Mouse (Mus musculus) hindbrain, embryonic 16.5 days (tissue): ENCODE data around the gene Zcchc13. TPM values are rescaled to one million over a fixed set of nuclear protein-coding genes. Genes with fewer than 3 reads are reported as not detected.

Source experiments
- ATAC-seq: fragments of 200-750 bp; cut with Nextera tagmentation; 2 replicates; pipeline ENCODE4 v1.8.0; 2017; ENCODE audit warnings: moderate TSS enrichment, moderate library complexity
- H3K27ac ChIP-seq: fragments of 300-500 bp; sonication (generic); 2 replicates; pipeline ENCODE4 v1.5.1; 2014; ENCODE audit warnings: low read depth, mild to moderate bottlenecking, control low read depth, low read length, moderate library complexity
- H3K27me3 ChIP-seq: fragments of 300-500 bp; sonication (generic); replicated peaks from 2 replicates; pipeline ENCODE4 v1.6.1; 2014; ENCODE audit warnings: low read length; ENCODE audit not compliant: control insufficient read depth, insufficient read depth
- H3K36me3 ChIP-seq: fragments of 300-500 bp; sonication (generic); 2 replicates; pipeline ENCODE4 v1.6.1; 2014; ENCODE audit warnings: mild to moderate bottlenecking, low read length, moderate library complexity, mixed read lengths; ENCODE audit not compliant: control insufficient read depth, insufficient read depth
- H3K4me1 ChIP-seq: fragments of 300-500 bp; sonication (generic); 2 replicates; pipeline ENCODE4 v1.6.1; 2014; ENCODE audit warnings: low read depth, low read length; ENCODE audit not compliant: control insufficient read depth, insufficient read depth
- H3K4me2 ChIP-seq: fragments of 300-500 bp; sonication (generic); 2 replicates; pipeline ENCODE4 v1.6.1; 2014; ENCODE audit warnings: mild to moderate bottlenecking, low read length, control low read depth, moderate library complexity
- H3K4me3 ChIP-seq: fragments of 300-500 bp; sonication (generic); 2 replicates; pipeline ENCODE4 v1.5.1; 2014; ENCODE audit warnings: mild to moderate bottlenecking, low read length, control low read depth, moderate library complexity
- H3K9ac ChIP-seq: fragments of 300-500 bp; sonication (generic); 2 replicates; pipeline ENCODE4 v1.6.1; 2014; ENCODE audit warnings: low read depth, mild to moderate bottlenecking, control low read depth, low read length, moderate library complexity
- H3K9me3 ChIP-seq: fragments of 300-500 bp; sonication (generic); 2 replicates; pipeline ENCODE4 v1.6.1; 2014; ENCODE audit warnings: mild to moderate bottlenecking, low read length, moderate library complexity; ENCODE audit not compliant: control insufficient read depth
- WGBS: fragments of 180-500 bp; shearing (Covaris S2); extraction: QIAGEN DNeasy Blood & Tissue Kit; methylation state at CpG from one replicate; pipeline ENCODE4 v1.1.7; 2014; 5-methylcytosine and 5-hydroxymethylcytosine counted together
- polyA plus RNA-seq: library from polyadenylated mRNA; unstranded; fragments of >200 nt; fragmentation: Nextera tagmentation; extraction: Ambion mirVana; gene quantifications from 2 replicates; pipeline ENCODE4 v1.2.1, GENCODE M21; 2015

Zcchc13 gene
- polyA plus RNA-seq, 1 experiment from 2014 or later = not detected

DNA sequence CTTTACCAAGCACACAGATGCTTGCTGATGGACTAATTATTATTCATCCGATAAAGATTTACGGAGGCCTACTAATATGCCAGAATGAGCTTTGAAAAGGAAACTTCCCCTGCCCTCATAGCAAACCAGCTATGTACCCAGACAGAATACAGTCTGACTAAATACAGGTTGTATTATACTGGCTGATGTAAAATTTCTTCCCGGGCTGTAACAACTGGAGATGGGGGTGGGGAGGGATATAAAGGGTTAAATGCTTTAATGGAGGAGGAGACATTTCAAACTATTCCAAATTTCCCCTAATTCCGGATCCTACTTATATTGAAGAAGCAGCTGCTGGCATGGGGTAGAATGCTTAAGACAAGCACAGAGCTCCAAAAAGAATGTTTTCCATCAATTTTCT, 14.9 kb upstream of the Zcchc13 start:
- peak overlapping the region; percentile 49 for H3K4me3 ChIP-seq
- H3K27me3 ChIP-seq = no peaks in the 10 kb centered on the region
- no peak overlapping the region for H3K27ac ChIP-seq
- H3K4me2 ChIP-seq = peak overlapping the region; percentile 53
- ATAC-seq = no peak
- WGBS = 73% methylated on average over 4 of the region's 4 CpGs
- no peaks in the 10 kb centered on the region; the same call in 1 of the 2 replicates for H3K4me1 ChIP-seq
- no peaks in the 10 kb centered on the region for H3K9me3 ChIP-seq
- no peaks in the 10 kb centered on the region for H3K36me3 ChIP-seq
- 0 out of 2 replicates have a peak overlapping the region, but pooled peaks have one; percentile 62 for H3K9ac ChIP-seq

DNA sequence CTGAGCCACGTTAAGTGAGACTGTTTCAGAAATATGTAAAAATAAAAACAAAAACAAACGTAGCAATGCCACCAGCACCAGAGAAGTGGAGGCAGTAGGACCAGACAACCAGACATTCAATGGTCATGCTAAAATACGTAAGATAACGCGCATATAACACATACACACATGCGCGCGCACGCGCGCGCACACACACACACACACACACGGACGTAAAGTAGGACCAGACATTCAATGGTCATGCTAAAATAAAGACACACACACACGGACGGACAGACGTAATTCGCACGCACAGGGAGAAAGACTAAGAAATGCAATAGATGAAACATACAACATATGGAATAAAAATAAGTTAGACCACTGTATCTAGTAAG, 14.2 kb upstream of the Zcchc13 start:
- peak; percentile 2; the same call in 1 of the 2 replicates for ATAC-seq
- Histone ChIP-seq H3K4me1 (no peaks in the 10 kb centered on the region; the same call in 1 of the 2 replicates), H3K4me3 (peak overlapping the region; percentile 49), H3K9ac (peak overlapping the region; percentile 62; the same call in 1 of the 2 replicates), H3K27me3 (no peaks in the 10 kb centered on the region), H3K4me2 (peak overlapping the region; percentile 53), H3K27ac (peak overlapping the region; percentile 87), H3K9me3 (no peaks in the 10 kb centered on the region), H3K36me3 (no peaks in the 10 kb centered on the region)
- WGBS = 29% methylated on average over 19 of the region's 19 CpGs

DNA sequence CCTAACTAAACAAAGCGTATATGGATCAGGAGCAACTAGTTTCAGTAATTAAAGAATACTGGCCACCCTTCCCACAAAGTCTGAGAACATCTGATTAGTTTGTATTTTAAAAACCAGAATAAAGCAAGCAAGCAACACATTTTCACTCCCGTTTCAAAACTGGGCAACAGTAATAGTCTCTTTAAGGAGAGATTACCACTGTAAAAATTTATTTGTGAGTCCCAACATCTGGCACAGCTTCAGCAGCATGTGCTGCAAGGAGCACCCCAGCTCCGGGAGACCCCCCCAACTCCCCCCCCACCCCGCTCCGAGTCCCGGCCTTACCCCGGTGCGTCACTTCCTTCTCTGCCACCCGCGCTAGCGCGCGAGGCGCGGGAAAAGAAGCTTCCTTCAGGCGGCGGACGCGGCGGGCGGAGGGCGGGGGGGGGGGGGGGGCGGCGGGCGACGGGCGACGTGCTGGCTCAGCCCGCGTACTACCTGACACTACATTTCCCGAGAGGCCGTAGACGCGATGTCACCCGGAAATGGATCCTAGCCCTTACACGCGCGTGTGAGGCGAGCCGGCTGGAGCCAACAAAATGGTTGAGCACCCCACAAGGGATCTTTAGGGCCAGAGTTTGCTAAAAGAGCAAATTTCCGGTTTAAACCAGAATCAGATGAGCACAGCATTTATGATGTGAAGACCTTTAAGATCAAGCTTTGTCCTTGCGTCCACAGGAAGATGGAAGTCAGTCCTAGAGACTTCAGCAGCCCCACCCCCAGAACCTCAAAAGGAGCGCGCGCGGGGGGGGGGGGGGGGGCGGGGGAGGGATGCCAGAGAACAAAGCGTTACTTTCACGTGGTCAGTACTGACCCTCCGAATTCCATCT, 13.6 kb upstream of the Zcchc13 start:
- no peaks in the 10 kb centered on the region for H3K36me3 ChIP-seq
- peak overlapping the region; percentile 53 for H3K4me2 ChIP-seq
- 1% methylated on average over 22 of the region's 50 CpGs for WGBS
- H3K27me3 ChIP-seq = no peaks in the 10 kb centered on the region
- H3K4me3 ChIP-seq = peak overlapping the region; percentile 49
- H3K27ac ChIP-seq = peak overlapping the region; percentile 87
- no peaks in the 10 kb centered on the region; the same call in 1 of the 2 replicates for H3K4me1 ChIP-seq
- H3K9me3 ChIP-seq = no peaks in the 10 kb centered on the region
- peak overlapping the region; percentile 62 for H3K9ac ChIP-seq
- peak; percentile 98 for ATAC-seq

DNA sequence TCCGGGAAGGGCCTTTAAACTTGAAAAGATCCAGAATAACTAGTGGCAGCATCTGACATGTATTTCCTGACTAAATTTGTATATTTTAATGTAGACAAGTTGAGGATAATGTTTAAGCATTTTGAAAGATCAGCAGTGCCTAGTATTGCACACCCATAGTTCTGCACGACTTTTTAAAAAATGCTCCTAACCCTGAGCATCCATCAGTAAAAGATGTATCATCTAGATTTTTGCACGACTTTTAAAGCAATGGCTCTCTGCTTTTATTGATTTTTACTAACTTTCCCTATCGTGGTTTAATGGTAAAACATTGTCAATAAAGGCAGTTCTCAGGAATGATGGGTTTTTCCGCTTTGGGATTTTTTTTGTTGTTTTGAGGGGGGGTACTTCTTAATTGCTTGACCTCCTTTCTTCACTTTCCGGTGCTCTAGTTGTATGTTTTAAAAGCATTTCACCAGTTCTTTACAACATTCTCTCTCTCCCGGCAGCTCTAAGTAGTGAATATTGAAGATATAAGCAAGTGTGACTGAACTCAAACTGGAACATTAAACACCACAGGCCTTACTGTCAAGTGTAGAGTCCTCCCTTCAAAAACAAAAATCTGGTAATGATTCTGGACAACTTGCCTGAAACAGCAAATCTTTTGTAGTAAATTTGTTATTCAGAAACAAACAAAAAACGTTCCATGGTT, 12.8 kb upstream of the Zcchc13 start:
- no peaks in the 10 kb centered on the region; the same call in 1 of the 2 replicates for H3K4me1 ChIP-seq
- H3K27ac ChIP-seq = peak overlapping the region; percentile 87
- H3K36me3 ChIP-seq = no peaks in the 10 kb centered on the region
- peak overlapping the region; percentile 53 for H3K4me2 ChIP-seq
- H3K4me3 ChIP-seq = peak overlapping the region; percentile 49
- no peak for ATAC-seq
- no peaks in the 10 kb centered on the region for H3K27me3 ChIP-seq
- H3K9me3 ChIP-seq = no peaks in the 10 kb centered on the region
- peak overlapping the region; percentile 62 for H3K9ac ChIP-seq
- WGBS = 24% methylated on average over 8 of the region's 8 CpGs

DNA sequence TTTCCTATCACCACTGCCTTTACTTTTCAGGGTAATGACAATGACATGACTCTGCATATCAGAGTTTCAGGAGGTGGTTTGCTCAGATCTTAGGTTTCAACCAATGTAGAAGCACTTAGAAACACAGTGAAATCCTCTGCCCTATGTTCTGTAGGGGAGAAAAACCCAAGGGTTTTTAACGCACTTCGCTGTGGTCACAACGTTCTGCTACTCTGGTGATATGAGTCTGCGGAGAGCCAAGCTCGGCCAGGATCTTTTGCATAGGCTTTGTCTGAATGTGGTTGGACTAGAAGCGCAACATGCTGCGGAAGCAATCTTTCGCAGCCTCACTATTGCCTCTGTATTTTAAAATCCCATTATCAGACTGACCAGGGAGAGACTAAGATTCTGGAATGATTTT, 8.6 kb upstream of the Zcchc13 start:
- Histone ChIP-seq H3K9me3 (no peaks in the 10 kb centered on the region), H3K27ac (peak overlapping the region; percentile 84), H3K4me1 (peaks cover 3% of the 10 kb centered on the region; the same call in 1 of the 2 replicates), H3K4me3 (peak overlapping the region; percentile 57), H3K27me3 (no peaks in the 10 kb centered on the region), H3K36me3 (no peaks in the 10 kb centered on the region), H3K9ac (peak overlapping the region; percentile 65), H3K4me2 (peak overlapping the region; percentile 62)
- WGBS = 3% methylated on average over 8 of the region's 8 CpGs
- no peak; the same call in 1 of the 2 replicates for ATAC-seq

DNA sequence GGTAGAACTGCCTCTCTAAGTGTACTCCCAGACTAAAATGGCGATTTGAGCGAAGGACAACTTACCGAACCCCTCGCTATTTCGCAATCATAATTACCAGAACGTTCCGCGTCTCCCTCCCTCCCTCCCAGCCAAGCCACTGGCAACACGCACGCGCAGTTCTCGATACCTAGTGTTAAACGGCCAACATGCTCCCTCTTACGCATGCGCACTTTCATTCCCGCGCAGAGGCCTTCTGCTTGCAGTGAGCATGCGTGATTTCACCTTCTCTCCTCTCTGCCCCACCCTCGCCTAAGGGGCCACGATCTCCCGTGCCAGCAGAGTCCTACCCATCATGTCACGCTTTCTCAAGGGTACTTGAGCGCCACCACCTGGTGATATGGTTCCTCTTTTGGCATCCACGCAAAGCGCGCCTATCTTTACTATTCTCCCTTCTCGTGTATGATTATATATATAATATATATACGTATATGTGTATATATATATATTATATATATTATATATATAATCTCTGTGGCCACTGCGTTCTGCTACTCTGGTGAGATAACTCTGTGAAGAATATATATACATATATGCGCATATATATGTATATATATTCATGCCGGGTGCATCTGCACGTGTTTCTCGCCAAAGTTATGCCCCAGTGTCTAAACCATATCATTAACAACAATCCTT, 8.0 kb upstream of the Zcchc13 start:
- ATAC-seq = peak; percentile 95
- no peaks in the 10 kb centered on the region for H3K36me3 ChIP-seq
- H3K4me1 ChIP-seq = peaks cover 3% of the 10 kb centered on the region; the same call in 1 of the 2 replicates
- WGBS = under 1% methylated on average over 31 of the region's 33 CpGs
- H3K27ac ChIP-seq = peak overlapping the region; percentile 84
- peak overlapping the region; percentile 62 for H3K4me2 ChIP-seq
- no peaks in the 10 kb centered on the region for H3K27me3 ChIP-seq
- peak overlapping the region; percentile 71 for H3K9ac ChIP-seq
- H3K4me3 ChIP-seq = peak overlapping the region; percentile 57
- no peaks in the 10 kb centered on the region for H3K9me3 ChIP-seq

DNA sequence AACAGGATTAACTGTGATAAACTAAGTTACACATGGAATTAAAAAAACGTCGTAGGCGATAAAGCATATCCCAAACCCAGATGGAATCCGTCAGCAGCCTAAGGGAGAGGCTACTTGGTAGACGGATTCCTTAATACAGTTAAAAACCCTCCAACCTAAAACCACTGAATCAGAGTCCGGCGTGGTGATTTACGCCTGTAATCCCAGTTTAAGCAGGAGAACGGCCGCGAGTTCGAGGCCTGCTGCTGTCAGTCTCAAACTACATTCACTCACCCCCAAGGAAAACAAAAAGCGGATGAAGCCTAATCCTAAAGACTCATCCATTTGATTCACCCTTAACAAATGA, 7.5 kb upstream of the Zcchc13 start:
- 2% methylated on average over 13 of the region's 13 CpGs for WGBS
- peak overlapping the region; percentile 62 for H3K4me2 ChIP-seq

DNA sequence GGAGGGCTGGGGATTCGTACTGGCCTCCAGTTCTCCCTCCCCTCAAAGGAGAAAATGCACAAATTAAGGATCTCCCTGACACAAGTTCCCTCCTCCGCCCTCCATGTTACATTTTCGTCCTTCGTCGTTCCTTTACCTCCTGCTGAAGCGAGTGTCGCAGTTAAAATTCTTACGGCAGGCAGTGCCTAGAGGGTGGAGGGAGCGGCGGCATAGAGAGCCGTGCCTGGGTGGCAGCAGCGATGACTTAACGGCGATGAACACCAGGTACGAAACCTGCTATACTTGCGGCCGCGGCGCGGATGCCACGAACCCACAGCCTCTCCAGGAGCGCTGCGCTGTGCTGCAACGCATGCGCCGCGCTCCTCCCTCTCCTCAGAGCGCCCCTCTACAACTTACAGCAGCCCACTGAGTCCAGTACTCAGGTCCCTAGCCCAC, 7.0 kb upstream of the Zcchc13 start:
- Histone ChIP-seq H3K9me3 (no peaks in the 10 kb centered on the region), H3K27ac (peak overlapping the region; percentile 75), H3K36me3 (no peaks in the 10 kb centered on the region), H3K4me3 (peak overlapping the region; percentile 57), H3K4me2 (peak overlapping the region; percentile 62), H3K27me3 (no peaks in the 10 kb centered on the region), H3K4me1 (peaks cover 3% of the 10 kb centered on the region; the same call in 1 of the 2 replicates), H3K9ac (peak overlapping the region; percentile 71)
- peak; percentile 63 for ATAC-seq
- under 1% methylated on average over 28 of the region's 28 CpGs for WGBS

More for the DNA sequence above, 7.5 kb upstream of the Zcchc13 start:
- Histone ChIP-seq H3K9me3 (no peaks in the 10 kb centered on the region), H3K27me3 (no peaks in the 10 kb centered on the region), H3K4me3 (peak overlapping the region; percentile 57), H3K36me3 (no peaks in the 10 kb centered on the region), H3K4me1 (peaks cover 3% of the 10 kb centered on the region; the same call in 1 of the 2 replicates), H3K9ac (peak overlapping the region; percentile 71), H3K27ac (peak overlapping the region; percentile 75; the same call in 1 of the 2 replicates)
- 0 out of 2 replicates have a peak, but pooled peaks have one; percentile 1 for ATAC-seq
